Mouse (Mus musculus): ENCODE measurements around the gene Zc2hc1b. TPM values are rescaled to one million over a fixed set of nuclear protein-coding genes. Genes with fewer than 3 reads are reported as not detected.

The Zc2hc1b gene
- total and polyA plus RNA-seq, 2 experiments from 2014 or later: not detected

DNA sequence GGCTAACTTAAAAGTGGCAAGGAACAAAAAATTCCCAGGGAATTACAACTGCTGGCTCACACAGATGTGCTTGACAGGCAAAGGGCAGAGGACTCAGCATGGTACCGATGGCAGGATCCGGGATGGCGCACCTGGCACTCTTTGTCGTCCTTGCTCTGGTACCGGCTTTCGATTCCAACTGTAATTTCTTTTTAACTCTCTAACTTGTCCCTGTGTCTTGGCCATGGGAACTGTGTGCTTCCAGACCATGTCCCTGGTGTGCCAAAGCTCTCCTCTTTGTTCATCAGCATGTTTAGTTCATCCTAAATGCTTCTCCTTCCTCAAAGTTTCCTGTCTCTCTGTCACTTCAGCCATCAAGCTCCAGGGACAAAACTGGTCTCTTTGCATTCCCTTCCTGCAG is 39.9 kb downstream of the Zc2hc1b start:
- WGBS: 91% methylated on average over 6 of the region's 6 CpGs
- H3K9me3 ChIP-seq (replicated peaks; ENCODE audit: control insufficient read depth, low read length): no peaks in the 10 kb centered on the region
- H3K9ac ChIP-seq (replicated peaks; ENCODE audit: low read depth, low read length): no peak overlapping the region
- no peak overlapping the region for H3K27ac ChIP-seq (ENCODE audit: low read depth)
- H3K4me1 ChIP-seq (ENCODE audit: control insufficient read depth, insufficient read depth): peaks cover 8% of the 10 kb centered on the region; the same call in 1 of the 2 replicates
- no peak overlapping the region for H3K4me3 ChIP-seq (ENCODE audit: low read depth, low read length)
- DNase-seq (ENCODE audit: low spot score) (no peak), ATAC-seq (ENCODE audit: insufficient read depth, low read depth) (no peak)
- no peak overlapping the region for H3K4me2 ChIP-seq (ENCODE audit: low read depth, low read length)
- no peaks in the 10 kb centered on the region for H3K27me3 ChIP-seq (ENCODE audit: control insufficient read depth, insufficient read depth, low read length)
- no peak for TF ChIP-seq CTCF (IDR thresholded peaks at IDR 0.05; ENCODE audit: low read depth)
- no peak for TF ChIP-seq EP300 (IDR thresholded peaks at IDR 0.05; ENCODE audit: low read depth)
- no peaks in the 10 kb centered on the region for H3K36me3 ChIP-seq (replicated peaks; ENCODE audit: control insufficient read depth, insufficient read depth, low read length)

DNA sequence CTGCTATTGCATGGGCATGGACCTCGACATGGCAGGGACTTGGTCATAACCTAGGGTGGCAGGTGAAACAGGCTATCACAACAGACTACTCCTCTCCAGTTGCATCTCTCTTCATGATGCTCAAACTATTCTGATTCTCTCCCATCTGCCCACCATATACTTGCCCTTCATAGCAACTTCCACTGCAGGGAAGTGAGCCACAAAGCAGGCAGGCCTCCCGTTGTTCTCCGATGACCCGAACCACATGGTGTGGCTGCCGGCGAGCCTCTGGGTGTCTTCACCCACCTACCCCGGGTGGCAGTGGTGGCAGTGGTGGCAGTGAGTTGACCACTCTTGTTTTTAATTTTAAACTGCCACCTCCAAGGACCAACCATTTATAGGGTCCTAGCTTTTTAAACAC is 42.1 kb downstream of the Zc2hc1b start:
- Histone ChIP-seq H3K36me3 (replicated peaks; ENCODE audit: control insufficient read depth, insufficient read depth, low read length) (no peaks in the 10 kb centered on the region), H3K9me3 (replicated peaks; ENCODE audit: control insufficient read depth, low read length) (no peaks in the 10 kb centered on the region), H3K4me3 (ENCODE audit: low read depth, low read length) (no peak overlapping the region), H3K4me1 (ENCODE audit: control insufficient read depth, insufficient read depth) (peaks cover 8% of the 10 kb centered on the region; the same call in 1 of the 2 replicates), H3K27ac (ENCODE audit: low read depth) (no peak overlapping the region), H3K9ac (replicated peaks; ENCODE audit: low read depth, low read length) (no peak overlapping the region), H3K27me3 (ENCODE audit: control insufficient read depth, insufficient read depth, low read length) (no peaks in the 10 kb centered on the region), H3K4me2 (ENCODE audit: low read depth, low read length) (no peak overlapping the region)
- WGBS: 94% methylated on average over 7 of the region's 7 CpGs
- DNase-seq (ENCODE audit: low spot score): no peak
- no peak for ATAC-seq (ENCODE audit: insufficient read depth, low read depth)
- TF ChIP-seq CTCF (IDR thresholded peaks at IDR 0.05; ENCODE audit: low read depth) (no peak), EP300 (IDR thresholded peaks at IDR 0.05; ENCODE audit: low read depth) (no peak)

DNA sequence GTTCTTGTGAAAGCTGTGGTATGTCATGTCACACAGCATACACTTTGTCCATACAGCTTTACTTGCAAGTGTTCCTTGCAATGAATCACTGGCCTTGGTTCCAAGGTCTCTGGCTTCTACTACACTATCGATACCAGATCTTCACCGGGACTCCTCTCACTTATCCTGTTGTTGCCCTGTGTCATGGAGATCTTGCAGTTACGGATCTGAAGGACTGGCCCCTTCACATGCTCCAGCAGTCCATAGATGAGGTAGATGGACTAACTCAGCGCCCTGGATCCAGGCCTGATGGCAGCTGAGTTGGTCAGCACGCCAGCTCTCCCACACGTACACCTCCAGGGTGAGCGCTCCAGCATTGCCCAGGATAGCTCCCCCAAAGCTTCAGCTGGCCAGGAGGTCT is 42.5 kb downstream of the Zc2hc1b start:
- WGBS: 94% methylated on average over 7 of the region's 7 CpGs
- ATAC-seq (ENCODE audit: insufficient read depth, low read depth) (no peak), DNase-seq (ENCODE audit: low spot score) (no peak)

DNA sequence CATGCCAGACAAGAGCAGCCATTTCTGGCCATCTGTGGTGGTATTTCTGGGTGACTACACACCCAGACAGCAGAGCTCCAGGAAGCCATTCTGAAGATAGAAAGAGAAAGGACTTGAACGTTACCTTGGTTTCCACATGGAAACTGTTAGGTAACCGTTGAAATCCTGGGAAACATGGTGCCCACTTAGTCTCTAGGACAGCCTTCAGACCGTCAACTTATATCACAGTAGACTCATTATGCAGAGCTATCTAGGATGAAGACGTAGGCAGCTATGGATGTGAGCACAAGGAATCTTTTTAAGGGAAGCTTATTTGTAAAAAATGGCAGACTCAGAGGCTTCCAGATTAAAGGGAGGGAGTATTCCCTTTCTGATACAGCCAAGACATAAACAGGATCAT is 44.0 kb downstream of the Zc2hc1b start:
- no peak overlapping the region for H3K27ac ChIP-seq (ENCODE audit: low read depth)
- ATAC-seq (ENCODE audit: insufficient read depth, low read depth) (no peak), DNase-seq (ENCODE audit: low spot score) (no peak)
- H3K4me1 ChIP-seq (ENCODE audit: control insufficient read depth, insufficient read depth): peaks cover 8% of the 10 kb centered on the region; the same call in 1 of the 2 replicates
- H3K9ac ChIP-seq (replicated peaks; ENCODE audit: low read depth, low read length): no peak overlapping the region
- H3K27me3 ChIP-seq (ENCODE audit: control insufficient read depth, insufficient read depth, low read length): no peaks in the 10 kb centered on the region
- H3K4me2 ChIP-seq (ENCODE audit: low read depth, low read length): no peak overlapping the region
- peaks cover 3% of the 10 kb centered on the region; the same call in 1 of the 2 replicates for H3K36me3 ChIP-seq (replicated peaks; ENCODE audit: control insufficient read depth, insufficient read depth, low read length)
- no peak overlapping the region for H3K4me3 ChIP-seq (ENCODE audit: low read depth, low read length)
- H3K9me3 ChIP-seq (replicated peaks; ENCODE audit: control insufficient read depth, low read length): no peaks in the 10 kb centered on the region
- 76% methylated on average over 4 of the region's 4 CpGs for WGBS
- TF ChIP-seq EP300 (IDR thresholded peaks at IDR 0.05; ENCODE audit: low read depth): no peak
- no peak for TF ChIP-seq CTCF (IDR thresholded peaks at IDR 0.05; ENCODE audit: low read depth)

More for the DNA sequence above, 42.5 kb downstream of the Zc2hc1b start:
- H3K4me3 ChIP-seq (ENCODE audit: low read depth, low read length): no peak overlapping the region
- H3K36me3 ChIP-seq (replicated peaks; ENCODE audit: control insufficient read depth, insufficient read depth, low read length): no peaks in the 10 kb centered on the region
- no peaks in the 10 kb centered on the region for H3K27me3 ChIP-seq (ENCODE audit: control insufficient read depth, insufficient read depth, low read length)
- no peak overlapping the region for H3K4me2 ChIP-seq (ENCODE audit: low read depth, low read length)
- H3K9me3 ChIP-seq (replicated peaks; ENCODE audit: control insufficient read depth, low read length): no peaks in the 10 kb centered on the region
- no peak overlapping the region for H3K9ac ChIP-seq (replicated peaks; ENCODE audit: low read depth, low read length)
- TF ChIP-seq EP300 (IDR thresholded peaks at IDR 0.05; ENCODE audit: low read depth) (no peak), CTCF (IDR thresholded peaks at IDR 0.05; ENCODE audit: low read depth) (no peak)
- H3K4me1 ChIP-seq (ENCODE audit: control insufficient read depth, insufficient read depth): peaks cover 8% of the 10 kb centered on the region; the same call in 1 of the 2 replicates
- no peak overlapping the region for H3K27ac ChIP-seq (ENCODE audit: low read depth)

DNA sequence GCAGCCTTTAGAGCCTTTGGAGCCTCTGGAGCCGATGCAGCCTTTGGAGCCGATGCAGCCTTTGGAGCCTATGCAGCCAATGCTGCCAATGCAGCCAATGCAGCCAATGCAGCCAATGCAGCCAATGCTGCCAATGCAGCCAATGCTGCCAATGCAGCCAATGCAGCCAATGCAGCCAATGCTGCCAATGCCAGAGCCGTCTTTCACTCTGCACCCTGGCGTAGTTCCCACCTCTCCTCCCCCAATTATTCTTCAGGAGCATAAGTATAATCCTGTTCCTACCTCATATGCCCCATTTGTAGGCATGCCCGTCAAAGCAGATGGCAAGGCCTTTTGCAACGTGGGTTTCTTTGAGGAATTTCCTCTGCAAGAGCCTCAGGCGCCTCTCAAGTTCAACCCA is 49.9 kb downstream of the Zc2hc1b start:
- no peak overlapping the region for H3K27ac ChIP-seq (ENCODE audit: low read depth)
- no peaks in the 10 kb centered on the region for H3K27me3 ChIP-seq (ENCODE audit: control insufficient read depth, insufficient read depth, low read length)
- TF ChIP-seq EP300 (IDR thresholded peaks at IDR 0.05; ENCODE audit: low read depth): no peak
- TF ChIP-seq CTCF (IDR thresholded peaks at IDR 0.05; ENCODE audit: low read depth): no peak
- WGBS: 88% methylated on average over 7 of the region's 7 CpGs
- H3K4me3 ChIP-seq (ENCODE audit: low read depth, low read length): no peak overlapping the region
- H3K4me1 ChIP-seq (ENCODE audit: control insufficient read depth, insufficient read depth): no peaks in the 10 kb centered on the region
- H3K9ac ChIP-seq (replicated peaks; ENCODE audit: low read depth, low read length): no peak overlapping the region
- DNase-seq (ENCODE audit: low spot score): no peak
- no peak for ATAC-seq (ENCODE audit: insufficient read depth, low read depth)
- no peaks in the 10 kb centered on the region for H3K9me3 ChIP-seq (replicated peaks; ENCODE audit: control insufficient read depth, low read length)
- H3K4me2 ChIP-seq (ENCODE audit: low read depth, low read length): no peak overlapping the region
- peaks cover 45% of the 10 kb centered on the region for H3K36me3 ChIP-seq (replicated peaks; ENCODE audit: control insufficient read depth, insufficient read depth, low read length)

DNA sequence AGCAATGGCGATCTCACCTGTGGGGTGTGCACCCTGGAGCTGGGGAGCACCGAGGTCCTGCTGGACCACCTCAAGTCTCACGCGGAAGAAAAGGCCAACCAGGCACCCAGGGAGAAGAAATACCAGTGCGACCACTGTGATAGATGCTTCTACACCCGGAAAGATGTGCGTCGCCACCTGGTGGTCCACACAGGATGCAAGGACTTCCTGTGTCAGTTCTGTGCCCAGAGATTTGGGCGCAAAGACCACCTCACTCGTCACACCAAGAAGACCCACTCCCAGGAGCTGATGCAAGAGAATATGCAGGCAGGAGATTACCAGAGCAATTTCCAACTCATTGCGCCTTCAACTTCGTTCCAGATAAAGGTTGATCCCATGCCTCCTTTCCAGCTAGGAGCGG is 50.5 kb downstream of the Zc2hc1b start:
- Histone ChIP-seq H3K4me2 (ENCODE audit: low read depth, low read length) (no peak overlapping the region), H3K4me1 (ENCODE audit: control insufficient read depth, insufficient read depth) (no peaks in the 10 kb centered on the region), H3K9me3 (replicated peaks; ENCODE audit: control insufficient read depth, low read length) (no peaks in the 10 kb centered on the region), H3K9ac (replicated peaks; ENCODE audit: low read depth, low read length) (no peak overlapping the region), H3K27ac (ENCODE audit: low read depth) (no peak overlapping the region), H3K36me3 (replicated peaks; ENCODE audit: control insufficient read depth, insufficient read depth, low read length) (peaks cover 45% of the 10 kb centered on the region), H3K27me3 (ENCODE audit: control insufficient read depth, insufficient read depth, low read length) (no peaks in the 10 kb centered on the region), H3K4me3 (ENCODE audit: low read depth, low read length) (no peak overlapping the region)
- ATAC-seq (ENCODE audit: insufficient read depth, low read depth) (no peak), DNase-seq (ENCODE audit: low spot score) (no peak)
- no peak for TF ChIP-seq EP300 (IDR thresholded peaks at IDR 0.05; ENCODE audit: low read depth)
- TF ChIP-seq CTCF (IDR thresholded peaks at IDR 0.05; ENCODE audit: low read depth): peak; percentile 34; the same call in 1 of the 2 replicates
- WGBS: 71% methylated on average over 13 of the region's 13 CpGs
